Mouse (Mus musculus) kidney, adult 8-10 months (tissue): ENCODE data around the gene Banp.

Experiments used
- DNase-seq, 2 experiments: peaks; one replicate each; pipeline ENCODE4 v3.0.0; 2022

Banp gene

GRCm38 (mm10) chr8:121951656-121952009 lies 2.1 kb downstream of the Banp start:
- DNase-seq = peak in 1 of 2 experiments; percentile 24

GRCm38 (mm10) chr8:121952122-121952521 lies 2.6 kb downstream of the Banp start:
- no peak for DNase-seq

GRCm38 (mm10) chr8:121952800-121953199 lies 3.2 kb downstream of the Banp start:
- DNase-seq = peak in 1 of 2 experiments; percentile 64

GRCm38 (mm10) chr8:121953821-121954545 lies 4.4 kb downstream of the Banp start:
- DNase-seq = no peak

GRCm38 (mm10) chr8:121954981-121955555 lies 5.5 kb downstream of the Banp start:
- no peak for DNase-seq

- no peak for DNase-seq
Observed at GRCm38 (mm10) chr8:121955825-121956500, 6.4 kb downstream of the Banp start.

- DNase-seq = no peak
Observed at GRCm38 (mm10) chr8:121958395-121958794, 8.8 kb downstream of the Banp start.

GRCm38 (mm10) chr8:121962892-121963291 lies 13.3 kb downstream of the Banp start:
- DNase-seq = no peak

GRCm38 (mm10) chr8:121964716-121965512 lies 15.4 kb downstream of the Banp start:
- no peak for DNase-seq

GRCm38 (mm10) chr8:121966110-121966509 lies 16.6 kb downstream of the Banp start:
- DNase-seq = no peak

GRCm38 (mm10) chr8:121966714-121967448 lies 17.3 kb downstream of the Banp start:
- DNase-seq = no peak

- DNase-seq = peak in 1 of 2 experiments; percentile 54
Observed at GRCm38 (mm10) chr8:121967977-121968376, 18.4 kb downstream of the Banp start.

- no peak for DNase-seq
Observed at GRCm38 (mm10) chr8:121968542-121968941, 19.0 kb downstream of the Banp start.

- DNase-seq = no peak
Observed at GRCm38 (mm10) chr8:121970225-121970624, 20.7 kb downstream of the Banp start.

- no peak for DNase-seq
Observed at GRCm38 (mm10) chr8:121971488-121972058, 22.0 kb downstream of the Banp start.

GRCm38 (mm10) chr8:121973906-121974305 lies 24.4 kb downstream of the Banp start:
- no peak for DNase-seq

- DNase-seq = peak; percentile 47 to 56
Observed at GRCm38 (mm10) chr8:121977819-121978590, 28.5 kb downstream of the Banp start.

- no peak for DNase-seq
Observed at GRCm38 (mm10) chr8:121978670-121979069, 29.1 kb downstream of the Banp start.

GRCm38 (mm10) chr8:121980792-121981519 lies 31.4 kb downstream of the Banp start:
- peak; percentile 29 to 68 for DNase-seq

GRCm38 (mm10) chr8:121981520-121981895 lies 32.0 kb downstream of the Banp start:
- DNase-seq = peak; percentile 83 to 87

GRCm38 (mm10) chr8:121985673-121986072 lies 36.1 kb downstream of the Banp start:
- no peak for DNase-seq
